Mouse (Mus musculus) bone marrow macrophage, adult 2 months (primary cell): ENCODE results near the gene Gm4302.
"Not testable (repeated sequence)": the region's sequence is repeated elsewhere in the genome, so short reads cannot be mapped to it uniquely, and the experiment has no call there.

Experiments used
- CTCF ChIP-seq: IDR thresholded peaks from 2 replicates; pipeline ENCODE4 v1.5.1; 2012; ENCODE audit warnings: low read depth, mild to moderate bottlenecking, low read length, moderate library complexity
- POLR2A ChIP-seq: IDR thresholded peaks from 2 replicates; pipeline ENCODE4 v1.6.1; 2012; ENCODE audit warnings: mild to moderate bottlenecking, low read depth, low read length, borderline replicate concordance

DNA sequence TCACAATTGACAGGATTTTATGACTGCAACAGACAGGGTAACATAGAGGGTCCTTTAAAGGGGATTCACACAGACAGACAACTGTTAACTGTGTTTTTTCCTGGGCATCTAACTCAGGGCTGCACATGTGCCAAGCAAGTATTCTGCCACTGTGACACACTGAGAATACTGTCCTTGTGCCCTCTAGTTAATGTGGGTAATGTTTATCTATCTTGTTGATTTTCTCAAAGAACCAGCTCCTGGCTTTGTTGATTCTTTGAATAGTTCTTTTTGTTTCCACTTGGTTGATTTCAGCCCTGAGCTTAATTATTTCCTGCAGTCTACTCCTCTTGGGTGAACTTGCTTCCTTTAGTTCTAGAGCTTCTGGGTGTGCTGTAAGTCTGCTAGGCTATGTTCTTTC, 40.5 kb upstream of the Gm4302 start:
- not testable (repeated sequence) for TF ChIP-seq POLR2A, CTCF
